14 mouse cellular contexts compared by ENCODE assay signal in genomic region chr8:108693841-108694240, GRCm38 (mm10).
DNase-seq lines count a peak whose midpoint lies in the region; ATAC-seq lines count a peak whose summit lies in the region.
"Had no signal": no experiment of that assay in that cellular context is flagged by ENCODE, and none has a peak within 500 bp of the region (broad histone marks: within the 10 kb centered on the region; RNA-seq: fewer than 3 reads in every experiment).

No protein-coding gene starts in this region.

- H3K9ac ChIP-seq in limb, embryonic 15.5 days: 0 out of 2 replicates have a peak overlapping the region, but pooled peaks have one; percentile 4
- H3K9ac ChIP-seq: embryonic facial prominence, embryonic 13.5 days had no signal

- ATAC-seq in limb, embryonic 15.5 days (ENCODE audit: insufficient number of reproducible peaks, low FRiP score, low TSS enrichment, low read depth): no peak
- ATAC-seq in megakaryocyte progenitor cell, adult 5-6 weeks (replicated peaks; ENCODE audit: poor library complexity): peak; percentile 65

- no peaks in the 10 kb centered on the region for H3K36me3 ChIP-seq in limb, embryonic 15.5 days
- no peaks in the 10 kb centered on the region for H3K36me3 ChIP-seq in limb, embryonic 10.5 days
- H3K36me3 ChIP-seq: embryonic facial prominence, embryonic 13.5 days; hindbrain, embryonic 10.5 days had no signal

- H3K4me3 ChIP-seq in limb, embryonic 15.5 days: no peak overlapping the region
- no peak overlapping the region for H3K4me3 ChIP-seq in limb, embryonic 10.5 days
- H3K4me3 ChIP-seq: embryonic facial prominence, embryonic 13.5 days; hindbrain, embryonic 10.5 days; left cerebral cortex, adult 2 months; megakaryocyte, embryonic 14.5 days had no signal

- 67% methylated on average over 5 of the region's 5 CpGs for WGBS in limb, embryonic 15.5 days
- WGBS in limb, embryonic 10.5 days: 62% methylated on average over 5 of the region's 5 CpGs

- no peaks in the 10 kb centered on the region for H3K9me3 ChIP-seq in limb, embryonic 15.5 days
- H3K9me3 ChIP-seq in limb, embryonic 10.5 days (replicated peaks): no peaks in the 10 kb centered on the region
- H3K9me3 ChIP-seq: embryonic facial prominence, embryonic 13.5 days; hindbrain, embryonic 10.5 days; megakaryocyte, embryonic 14.5 days had no signal

- no peak overlapping the region for H3K4me2 ChIP-seq in limb, embryonic 15.5 days
- H3K4me2 ChIP-seq: embryonic facial prominence, embryonic 13.5 days had no signal

- no peak overlapping the region for H3K27ac ChIP-seq in limb, embryonic 15.5 days
- H3K27ac ChIP-seq in limb, embryonic 10.5 days: no peak overlapping the region
- H3K27ac ChIP-seq: embryonic facial prominence, embryonic 13.5 days; hindbrain, embryonic 10.5 days; left cerebral cortex, adult 2 months had no signal

- peak; percentile 53 for DNase-seq in gastrocnemius, postnatal 25 days
- DNase-seq in gastrocnemius, postnatal 14 days: no peak
- DNase-seq in limb, embryonic 10.5 days (ENCODE audit: low spot score): no peak
- DNase-seq in brain, adult 2 months (ENCODE audit: low read depth, low spot score): peak; percentile 43
- no peak for DNase-seq in liver
- DNase-seq: cerebellum, postnatal 25 days; kidney, adult 11 months; thymus, adult 18-20 months had no signal

- intact Hi-C loops in gastrocnemius, postnatal 14 days (cut with DNase I; ENCODE audit: low total_unique reads): no loop called here

- peaks cover 38% of the 10 kb centered on the region for H3K27me3 ChIP-seq in limb, embryonic 15.5 days
- H3K27me3 ChIP-seq in limb, embryonic 10.5 days (ENCODE audit: low read depth, poor library complexity, severe bottlenecking): peaks cover 68% of the 10 kb centered on the region

- peaks cover 41% of the 10 kb centered on the region for H3K4me1 ChIP-seq in limb, embryonic 15.5 days
- H3K4me1 ChIP-seq in limb, embryonic 10.5 days: peaks cover 69% of the 10 kb centered on the region

Comparison
In these comparisons a context has a peak if more than half of its experiments do, and no peak if none do; other contexts are left out.
1. DNase-seq: peak in gastrocnemius, postnatal 25 days (single experiment) and brain, adult 2 months (single experiment); none in gastrocnemius, postnatal 14 days (single experiment), limb, embryonic 10.5 days (single experiment) and liver (single experiment).